Mouse (Mus musculus) WW6 (cell line): Measurements from ENCODE around the gene Cep57l1.

Experiments used
- DNase-seq: peaks from one replicate; pipeline ENCODE4 v3.0.0-alpha.2; 2013; ENCODE audit warnings: low read depth, low spot score

Gene Cep57l1

GRCm38 (mm10) chr10:41816516-41816915, 6.8 kb upstream of the Cep57l1 start:
- DNase-seq: no peak

DNA sequence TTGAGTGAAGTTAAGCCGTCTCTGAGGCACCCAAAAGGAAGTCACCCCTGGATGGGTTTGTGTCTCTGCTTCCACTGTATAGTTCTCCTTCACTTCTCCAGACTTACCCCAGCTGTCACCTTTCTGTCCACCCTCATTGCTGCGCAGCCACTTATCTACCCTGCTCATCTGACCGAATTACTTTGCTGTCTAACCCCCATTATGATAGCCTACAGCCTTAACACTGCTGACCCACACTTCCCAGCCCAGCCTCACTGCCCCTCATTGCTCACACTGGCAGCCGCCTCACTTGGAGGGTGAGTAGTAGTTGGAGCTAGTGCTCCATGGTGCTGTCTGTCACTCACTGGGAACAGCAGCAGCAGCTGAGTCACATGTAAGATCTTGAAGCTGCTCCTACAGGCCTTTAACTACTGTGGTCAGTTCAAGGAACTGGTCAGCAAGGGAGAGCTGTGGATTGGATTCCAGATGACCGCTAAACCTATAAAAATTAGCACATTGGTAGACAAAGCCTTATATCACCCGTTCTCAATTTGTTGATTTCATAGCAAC, 4.7 kb upstream of the Cep57l1 start:
- no peak for DNase-seq

DNA sequence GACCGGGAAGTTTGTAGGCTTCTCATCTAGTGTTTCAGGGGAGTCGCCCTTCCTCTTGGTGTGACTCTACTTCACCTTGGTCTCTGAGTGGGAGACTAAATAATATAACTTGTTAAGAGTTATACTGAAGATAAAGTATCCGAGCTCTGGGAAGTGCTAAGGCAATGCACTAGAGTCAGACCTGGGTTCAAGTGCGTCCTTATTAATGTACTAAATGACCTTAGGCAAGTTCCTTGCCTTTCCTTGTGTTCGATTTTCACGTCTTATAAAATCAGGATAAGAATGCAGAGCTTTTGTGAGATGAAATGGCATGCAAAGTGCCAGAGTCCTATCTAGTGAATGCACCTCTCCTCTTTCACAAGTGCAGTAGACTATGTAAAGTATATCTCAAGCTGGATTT, 2.9 kb upstream of the Cep57l1 start:
- no peak for DNase-seq

GRCm38 (mm10) chr10:41810564-41811455, 1.1 kb upstream of the Cep57l1 start:
- DNase-seq: no peak

- DNase-seq: no peak
Measured at GRCm38 (mm10) chr10:41809080-41809770, 446 bp downstream of the Cep57l1 start.

GRCm38 (mm10) chr10:41805729-41806355, 3.8 kb downstream of the Cep57l1 start:
- no peak for DNase-seq

DNA sequence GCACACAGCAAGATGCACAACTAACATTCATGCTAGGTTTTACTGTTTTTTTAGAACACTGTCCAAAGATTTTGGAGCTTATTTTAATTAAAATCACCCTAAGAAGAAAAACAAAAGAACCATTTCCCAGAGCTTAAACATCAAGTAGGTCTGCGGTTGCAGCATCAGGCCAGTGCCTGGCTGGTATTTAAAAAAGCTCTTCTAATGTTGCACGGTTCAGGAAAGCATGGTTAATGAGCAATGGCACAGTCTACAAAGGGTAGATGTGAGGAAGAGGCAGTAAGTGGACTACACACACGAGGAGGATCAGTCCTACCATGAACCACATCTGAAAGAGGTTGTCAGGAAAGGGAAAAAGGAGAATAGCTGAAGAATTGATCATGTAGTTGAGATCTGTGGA, 5.0 kb downstream of the Cep57l1 start:
- no peak for DNase-seq

DNA sequence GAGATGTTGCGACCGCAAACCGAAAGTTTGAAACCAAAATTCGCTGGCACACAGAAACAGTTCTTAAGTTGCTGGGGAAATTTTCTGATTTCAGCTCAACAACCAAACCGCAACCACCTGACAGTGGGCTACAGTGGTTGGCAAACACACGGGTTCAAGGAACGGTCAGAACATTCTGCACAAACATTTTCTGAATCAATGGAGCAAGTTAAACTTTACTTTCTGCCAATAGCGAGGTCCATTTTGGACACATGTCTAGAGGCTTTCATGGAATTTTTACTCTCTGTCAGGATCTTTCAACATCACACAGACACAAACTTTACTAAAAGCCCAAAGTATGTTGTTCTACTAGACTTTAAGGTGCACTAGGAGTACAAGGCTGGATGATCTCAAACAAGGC, 6.2 kb downstream of the Cep57l1 start:
- no peak for DNase-seq

GRCm38 (mm10) chr10:41797253-41797652, 12.4 kb downstream of the Cep57l1 start:
- DNase-seq: no peak

GRCm38 (mm10) chr10:41792375-41792774, 17.3 kb downstream of the Cep57l1 start:
- DNase-seq: no peak

DNA sequence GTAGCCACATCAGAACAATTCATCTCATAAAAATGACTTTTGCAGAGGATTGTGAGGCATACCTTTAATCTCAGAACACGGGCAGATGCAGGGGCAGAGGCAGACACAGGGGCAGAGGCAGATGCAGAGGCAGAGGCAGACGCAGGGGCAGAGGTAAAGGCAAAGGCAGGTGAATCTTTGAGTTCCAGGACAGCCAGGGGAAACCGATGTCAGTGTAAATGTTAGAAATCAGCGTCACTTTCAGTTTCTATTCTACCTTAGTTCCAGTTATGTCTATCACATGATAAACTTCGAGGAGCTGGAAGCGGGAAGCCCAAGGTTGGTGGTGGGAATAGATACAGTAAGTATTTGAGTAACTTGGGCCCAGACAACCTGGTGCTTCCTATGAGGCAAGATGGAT, 42.4 kb downstream of the Cep57l1 start:
- DNase-seq: no peak

DNA sequence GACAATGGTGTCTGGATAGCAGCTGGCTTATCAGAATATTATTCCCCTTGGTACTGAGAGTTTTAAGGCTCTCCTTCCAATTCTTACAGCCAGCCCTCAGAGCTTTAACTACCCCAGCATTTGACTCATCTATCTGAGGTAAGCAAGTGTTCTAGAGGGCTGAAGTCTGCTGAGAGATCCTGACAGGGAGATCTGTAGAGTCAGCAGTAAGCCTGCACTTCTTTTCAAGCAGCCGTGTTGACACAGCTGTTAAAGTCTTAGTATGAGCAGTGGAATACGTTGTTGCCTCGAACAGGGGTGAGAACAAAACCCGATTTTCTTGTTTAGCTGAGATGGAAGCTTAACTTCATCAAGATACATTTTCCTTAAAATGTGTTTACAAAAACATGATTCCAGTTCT, 43.4 kb downstream of the Cep57l1 start:
- DNase-seq: no peak

- DNase-seq: no peak
Measured at GRCm38 (mm10) chr10:41765586-41765985, 44.1 kb downstream of the Cep57l1 start.

- DNase-seq: no peak
Measured at GRCm38 (mm10) chr10:41763741-41764385, 45.8 kb downstream of the Cep57l1 start.

DNA sequence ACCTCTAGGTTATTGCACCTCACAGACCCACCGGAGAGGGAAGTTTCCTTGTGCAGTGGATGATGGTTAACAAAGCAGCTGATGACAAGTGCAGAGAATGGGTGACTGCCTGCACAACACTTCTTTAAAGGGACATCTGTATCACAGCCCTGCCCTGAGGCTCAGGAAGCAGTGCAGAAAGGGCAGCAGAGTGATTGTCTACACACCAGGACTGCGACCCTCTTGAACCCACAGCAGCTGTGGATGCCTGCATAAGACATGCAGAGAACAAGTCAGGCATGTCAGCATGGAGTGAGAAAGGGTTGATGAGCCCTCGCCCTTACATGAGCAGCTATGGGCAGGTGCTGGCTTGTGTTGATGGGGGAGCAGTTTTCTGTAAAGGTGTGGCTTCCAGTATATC, 48.8 kb downstream of the Cep57l1 start:
- DNase-seq: no peak

- no peak for DNase-seq
Measured at GRCm38 (mm10) chr10:41758041-41758440, 51.6 kb downstream of the Cep57l1 start.

GRCm38 (mm10) chr10:41757226-41757625, 52.4 kb downstream of the Cep57l1 start:
- no peak for DNase-seq

- DNase-seq: no peak
Measured at GRCm38 (mm10) chr10:41751867-41752480, 57.7 kb downstream of the Cep57l1 start.

DNA sequence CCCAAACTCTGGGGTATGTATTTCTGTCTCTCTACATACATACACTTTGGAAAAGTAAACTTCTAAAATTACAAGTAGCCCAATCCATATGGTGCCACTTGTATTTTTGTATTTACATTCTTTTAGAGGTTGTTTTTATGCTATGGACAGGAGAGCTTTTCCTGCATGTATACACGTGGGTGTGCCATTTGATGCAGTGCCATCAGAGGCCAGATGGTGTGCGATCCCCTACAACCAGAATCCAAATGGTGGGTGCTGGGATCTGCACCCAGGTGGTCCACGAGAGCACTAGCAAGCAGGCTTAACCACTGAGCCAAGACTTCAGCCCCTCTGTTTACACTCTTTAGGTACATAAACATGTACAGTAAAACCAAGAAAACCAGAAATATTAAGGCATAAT, 60.4 kb downstream of the Cep57l1 start:
- DNase-seq: no peak

- DNase-seq: no peak
Measured at GRCm38 (mm10) chr10:41746554-41746953, 63.1 kb downstream of the Cep57l1 start.

- DNase-seq: no peak
Measured at GRCm38 (mm10) chr10:41744006-41744405, 65.7 kb downstream of the Cep57l1 start.
